Mouse (Mus musculus): ENCODE measurements at regions not wholly inside any gene's neighbourhood (a gene's known extent, or its start where the extent isn't known, plus 50 kb on each side); places are given as distances from the start of the nearest gene placed in this dataset.

DNA sequence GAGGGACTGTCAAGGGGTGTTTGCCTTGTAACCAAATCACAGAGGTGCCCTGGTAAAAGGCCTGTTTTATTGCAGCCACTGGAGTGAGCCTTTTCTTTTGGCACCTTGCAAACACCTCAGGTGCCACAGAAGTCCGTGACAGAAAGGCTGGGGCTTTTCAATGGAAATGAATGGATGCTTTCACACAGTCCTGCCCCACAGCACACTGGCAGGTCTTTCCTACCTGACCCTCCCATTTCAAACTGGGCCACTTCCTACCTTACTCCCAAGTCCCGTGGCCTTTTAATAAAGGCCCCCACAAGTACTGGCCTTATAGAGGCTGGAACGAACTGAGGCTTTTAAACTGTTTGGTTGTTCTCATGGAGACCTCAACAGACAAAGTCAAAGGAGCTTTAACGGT is 453.1 kb upstream of the Mki67 start:
- DNase-seq (ENCODE audit: low spot score in 2 of 2): no peak

DNA sequence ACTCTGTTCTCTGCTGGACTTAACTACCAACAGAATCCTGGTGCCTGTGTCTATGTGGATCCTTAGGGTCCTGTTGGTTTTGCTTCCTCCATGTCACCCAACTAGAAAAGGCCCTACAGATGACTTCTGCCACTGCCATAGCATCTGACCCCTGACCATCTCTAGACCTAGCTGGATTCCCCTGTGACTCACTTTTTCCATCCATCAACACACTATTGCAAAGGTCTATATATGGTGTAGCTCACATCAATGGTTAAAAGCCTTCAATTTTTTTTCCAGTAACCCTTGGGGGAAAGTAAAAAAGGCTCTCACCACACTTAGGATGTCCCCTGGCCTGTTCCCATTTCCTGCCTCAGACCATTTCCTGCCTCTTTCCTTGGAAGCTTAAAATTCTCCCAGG is 460.2 kb upstream of the Mki67 start:
- DNase-seq (ENCODE audit: low spot score in 2 of 2): no peak

DNA sequence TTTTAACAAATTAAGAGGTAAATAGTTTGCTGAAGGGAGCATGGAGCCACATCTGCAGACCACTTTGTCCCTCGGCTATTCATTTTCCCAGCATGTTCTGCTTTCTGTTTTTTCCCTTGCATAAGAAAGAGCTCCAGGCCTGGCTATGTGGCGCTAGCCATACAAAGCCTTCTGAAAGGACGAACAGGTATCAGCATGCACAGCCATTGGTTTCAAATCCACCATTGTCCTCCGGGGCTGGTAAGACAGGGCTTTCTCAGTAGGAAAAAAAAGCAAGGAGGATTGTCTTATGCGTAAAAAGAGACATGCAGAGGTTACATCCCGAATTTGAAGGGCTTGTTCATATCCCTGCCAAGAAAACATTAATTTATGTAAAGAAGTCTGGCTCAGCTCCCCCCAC is 464.8 kb upstream of the Mki67 start:
- DNase-seq (ENCODE audit: low spot score in 2 of 2): no peak

GRCm38 (mm10) chr7:136182101-136182500 is 465.9 kb upstream of the Mki67 start:
- DNase-seq (ENCODE audit: low spot score in 2 of 2): no peak

DNA sequence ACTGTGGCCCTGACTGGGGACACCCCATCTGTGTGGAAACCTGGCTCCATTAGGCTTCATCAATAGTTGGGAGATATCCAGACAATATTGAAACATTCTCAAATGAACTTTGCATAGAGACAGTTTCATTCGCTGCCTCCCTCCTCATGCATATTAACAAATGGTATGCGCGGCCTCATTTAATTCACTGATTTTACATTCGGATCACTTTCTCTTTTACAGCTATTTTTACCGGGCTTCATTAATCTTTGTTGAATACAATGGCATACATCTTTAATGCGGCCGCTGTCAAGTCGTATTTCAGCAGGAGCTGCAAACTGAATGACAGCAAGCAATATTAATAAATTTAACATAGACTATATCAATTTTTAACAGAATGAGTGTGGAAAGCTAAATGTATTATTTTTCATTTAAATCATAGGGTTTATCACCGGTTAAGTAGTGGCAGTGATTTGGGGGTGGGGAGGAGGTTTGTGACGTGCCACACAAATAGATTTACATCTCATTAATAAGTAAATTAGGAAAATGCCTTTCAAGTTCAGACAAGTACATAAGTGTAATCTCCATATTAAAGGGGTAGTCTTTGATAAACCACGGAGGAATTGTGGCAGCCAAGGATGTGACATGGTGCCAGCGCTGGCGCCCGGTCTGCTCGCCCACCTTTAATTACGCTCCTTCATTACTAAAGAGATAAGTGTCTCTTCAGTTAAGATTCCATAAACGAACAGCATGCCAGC is 480.4 kb upstream of the Mki67 start:
- no peak for DNase-seq (ENCODE audit: low spot score in 2 of 2)

GRCm38 (mm10) chr7:136208879-136209278 is 492.7 kb upstream of the Mki67 start:
- no peak for DNase-seq (ENCODE audit: low spot score in 2 of 2)

- DNase-seq (ENCODE audit: low spot score in 2 of 2): no peak
Measured at GRCm38 (mm10) chr7:136209299-136210171, 493.4 kb upstream of the Mki67 start.

GRCm38 (mm10) chr7:136212492-136212891 is 496.3 kb upstream of the Mki67 start:
- no peak for DNase-seq (ENCODE audit: low spot score in 2 of 2)

GRCm38 (mm10) chr7:136213057-136213961 is 497.1 kb upstream of the Mki67 start:
- no peak for DNase-seq (ENCODE audit: low spot score in 2 of 2)

GRCm38 (mm10) chr7:136213962-136214308 is 497.8 kb upstream of the Mki67 start:
- no peak for DNase-seq (ENCODE audit: low spot score in 2 of 2)

DNA sequence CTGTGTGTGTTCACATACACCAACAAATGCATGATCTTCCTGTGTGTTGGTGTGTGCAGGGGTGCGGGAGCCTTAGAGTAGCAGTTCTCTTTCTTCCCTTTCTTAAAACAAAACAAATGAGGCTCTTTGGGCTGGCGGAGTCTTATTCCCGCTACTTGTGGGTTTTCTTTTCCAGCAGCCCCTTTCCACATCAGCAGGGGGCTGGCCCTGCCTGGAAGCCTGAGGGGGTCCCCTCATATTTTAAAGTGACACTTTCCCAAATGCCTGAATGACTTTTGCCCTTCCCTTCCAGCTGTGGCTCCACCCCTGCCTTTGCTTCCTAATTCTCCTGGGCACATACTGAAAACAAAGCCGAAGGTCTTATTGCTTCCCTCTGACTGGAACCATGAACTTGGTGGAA is 498.3 kb upstream of the Mki67 start:
- DNase-seq (ENCODE audit: low spot score in 2 of 2): no peak

DNA sequence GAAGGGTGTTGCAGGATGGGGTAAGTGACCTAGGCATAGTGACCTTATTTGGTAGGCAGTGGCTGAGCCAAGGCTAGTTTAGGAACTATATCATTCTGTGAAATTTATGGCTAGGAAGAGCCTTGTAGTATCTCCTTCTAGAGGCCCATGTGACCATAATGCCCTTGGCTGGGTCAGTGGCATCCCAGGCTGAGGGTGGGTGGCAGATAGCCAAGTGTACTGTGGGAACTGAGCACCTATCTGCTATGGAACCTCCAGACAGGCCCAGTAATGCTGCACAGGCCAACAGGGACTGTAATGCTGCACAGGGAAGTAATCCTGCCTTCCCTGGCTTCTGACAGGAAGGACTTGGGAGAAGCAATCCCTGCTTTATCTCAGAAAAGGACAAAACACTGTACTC is 500.6 kb upstream of the Mki67 start:
- DNase-seq (ENCODE audit: low spot score in 2 of 2): no peak

GRCm38 (mm10) chr7:136219564-136220244 is 503.5 kb upstream of the Mki67 start:
- DNase-seq (ENCODE audit: low spot score in 2 of 2): no peak

- no peak for DNase-seq (ENCODE audit: low spot score in 2 of 2)
Measured at GRCm38 (mm10) chr7:136220245-136221167, 504.3 kb upstream of the Mki67 start.

GRCm38 (mm10) chr7:136221620-136222019 is 505.5 kb upstream of the Mki67 start:
- DNase-seq (ENCODE audit: low spot score in 2 of 2): no peak

GRCm38 (mm10) chr7:136226031-136226430 is 509.9 kb upstream of the Mki67 start:
- DNase-seq (ENCODE audit: low spot score in 2 of 2): no peak

- no peak for DNase-seq (ENCODE audit: low spot score in 2 of 2)
Measured at GRCm38 (mm10) chr7:136228331-136228730, 512.2 kb upstream of the Mki67 start.

- DNase-seq (ENCODE audit: low spot score in 2 of 2): no peak
Measured at GRCm38 (mm10) chr7:136229592-136229991, 513.4 kb upstream of the Mki67 start.

- DNase-seq (ENCODE audit: low spot score in 2 of 2): no peak
Measured at GRCm38 (mm10) chr7:136232177-136232576, 516.0 kb upstream of the Mki67 start.

- no peak for DNase-seq (ENCODE audit: low spot score in 2 of 2)
Measured at GRCm38 (mm10) chr7:136235563-136235962, 519.4 kb upstream of the Mki67 start.

Measured in frontal cortex, postnatal 10 days (tissue).